Mouse (Mus musculus) olfactory bulb, adult 2 months (tissue): ENCODE measurements around the gene Ldb2. TPM values are rescaled to one million over a fixed set of nuclear protein-coding genes. Genes with fewer than 3 reads are reported as not detected.

Source experiments
- H3K27ac ChIP-seq: fragments of 200-500 bp; 2 replicates; pipeline ENCODE4 v1.5.1; 2012; ENCODE audit warnings: low read depth, low read length; ENCODE audit not compliant: insufficient read depth
- H3K4me1 ChIP-seq: fragments of 200-500 bp; 2 replicates; pipeline ENCODE4 v1.6.1; 2012; ENCODE audit warnings: low read length; ENCODE audit not compliant: control insufficient read depth, insufficient read depth
- H3K4me3 ChIP-seq: fragments of 200-500 bp; 2 replicates; pipeline ENCODE4 v1.5.1; 2012; ENCODE audit warnings: mild to moderate bottlenecking, low read depth, low read length, moderate library complexity; ENCODE audit not compliant: insufficient read depth
- CTCF ChIP-seq: fragments of 200-500 bp; IDR thresholded peaks from 2 replicates; pipeline ENCODE4 v1.5.1; 2012; ENCODE audit warnings: low read depth, mild to moderate bottlenecking, low read length, moderate library complexity; ENCODE audit not compliant: insufficient read depth
- POLR2A ChIP-seq: fragments of 200-500 bp; IDR thresholded peaks from 2 replicates; pipeline ENCODE4 v1.6.1; 2012; ENCODE audit warnings: mild to moderate bottlenecking, low read depth, low read length, moderate library complexity; ENCODE audit not compliant: insufficient read depth
- WGBS: fragments of 180-500 bp; shearing (Covaris S2); methylation state at CpG from one replicate; pipeline ENCODE4 v1.1.7; 2018; 5-methylcytosine and 5-hydroxymethylcytosine counted together
- polyA plus RNA-seq: library from polyadenylated mRNA; stranded (reverse); fragments of >200 nt; gene quantifications from 2 replicates; pipeline ENCODE4 v1.2.4, GENCODE M21; 2012; ENCODE audit warnings: low replicate concordance; ENCODE audit not compliant: missing spikeins, insufficient read depth, insufficient read length

Ldb2 gene
- polyA plus RNA-seq, 1 experiment: not detected

DNA sequence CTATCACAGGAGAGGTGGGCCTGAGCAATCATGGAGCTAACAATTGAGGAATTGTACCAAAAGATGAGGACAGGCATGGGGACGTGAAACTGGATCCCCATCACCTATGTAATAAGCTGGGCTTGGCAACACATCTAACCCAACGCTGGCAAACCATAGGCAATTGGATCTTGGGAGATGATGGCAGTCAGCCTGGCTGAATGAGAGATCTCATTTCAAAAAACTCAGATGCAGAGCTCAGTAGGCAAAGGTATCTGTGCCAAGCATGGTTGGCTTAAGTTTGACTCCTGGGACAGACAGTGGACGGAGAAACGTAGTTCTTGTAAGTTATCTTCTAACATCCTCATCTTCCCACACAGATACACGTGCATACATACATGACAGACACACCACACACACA, 294.3 kb downstream of the Ldb2 start:
- no peaks in the 10 kb centered on the region for H3K4me1 ChIP-seq
- H3K27ac ChIP-seq: no peak overlapping the region
- H3K4me3 ChIP-seq: no peak overlapping the region
- TF ChIP-seq CTCF (no peak), POLR2A (no peak)
- 90% methylated on average over 5 of the region's 5 CpGs for WGBS

DNA sequence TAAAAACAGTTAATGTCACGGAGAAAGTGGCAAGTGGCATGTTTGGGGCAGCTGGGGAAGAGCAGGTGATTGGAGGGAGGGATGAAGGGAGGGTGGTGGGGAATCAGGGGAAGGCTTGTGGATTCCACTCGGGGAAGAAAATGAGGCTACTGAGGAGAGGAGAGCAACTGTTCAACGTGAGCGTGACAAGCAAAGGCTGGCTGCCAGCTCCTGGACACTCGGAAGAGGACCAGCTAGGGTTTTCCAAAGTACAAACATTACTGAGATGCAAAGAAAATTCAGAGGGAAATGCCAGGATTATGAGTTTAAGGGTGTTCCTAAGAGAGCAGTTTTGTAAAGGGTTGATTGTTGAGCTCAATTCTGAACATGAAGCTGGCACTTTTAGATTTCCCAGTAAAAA, 294.7 kb downstream of the Ldb2 start:
- TF ChIP-seq CTCF (no peak), POLR2A (no peak)
- WGBS: 72% methylated on average over 5 of the region's 5 CpGs

DNA sequence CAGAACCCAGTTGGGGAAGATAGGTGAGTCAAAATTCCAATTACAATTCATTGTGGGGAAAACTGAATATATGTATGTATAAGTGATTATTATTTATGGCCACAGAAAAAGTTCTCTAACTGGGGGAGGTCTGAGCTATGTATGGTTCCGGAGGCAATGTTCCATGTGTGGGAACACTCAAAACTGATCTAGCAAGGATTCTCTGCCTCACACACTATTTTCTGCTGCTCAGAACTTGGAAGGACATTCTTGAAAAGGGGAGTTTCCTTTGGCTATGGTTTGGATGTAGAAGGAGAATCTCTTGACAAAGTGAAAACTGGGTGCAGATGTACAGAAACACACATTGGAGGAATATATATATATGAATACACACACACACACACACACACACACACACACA, 301.3 kb downstream of the Ldb2 start:
- no peak overlapping the region for H3K4me3 ChIP-seq
- no peaks in the 10 kb centered on the region for H3K4me1 ChIP-seq
- TF ChIP-seq POLR2A: no peak
- no peak for TF ChIP-seq CTCF
- no peak overlapping the region for H3K27ac ChIP-seq
- WGBS: 100% methylated on average over 1 of the region's 1 CpGs

More for the DNA sequence above, 294.7 kb downstream of the Ldb2 start:
- H3K4me1 ChIP-seq: no peaks in the 10 kb centered on the region
- no peak overlapping the region for H3K27ac ChIP-seq
- H3K4me3 ChIP-seq: no peak overlapping the region

DNA sequence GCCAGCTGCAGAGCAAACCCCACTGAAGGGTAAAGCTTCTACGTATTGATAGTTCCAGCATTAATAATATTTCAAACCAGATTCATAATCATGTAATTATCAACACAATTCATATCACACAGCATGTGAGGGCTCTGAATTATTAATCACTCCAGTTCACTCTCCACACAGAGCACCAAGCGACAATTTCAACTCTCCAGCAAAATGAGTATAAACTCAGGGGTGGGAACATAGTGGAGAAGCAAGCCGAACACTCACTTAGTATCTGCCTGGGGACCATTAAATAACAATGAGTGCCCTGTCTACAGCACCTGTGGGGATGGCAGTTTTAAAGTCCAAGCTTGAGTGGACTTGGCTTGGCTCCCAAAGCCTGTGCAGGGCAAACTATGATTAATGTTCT, 302.6 kb downstream of the Ldb2 start:
- no peak overlapping the region for H3K27ac ChIP-seq
- H3K4me3 ChIP-seq: no peak overlapping the region
- TF ChIP-seq CTCF: no peak
- no peak for TF ChIP-seq POLR2A
- no peaks in the 10 kb centered on the region for H3K4me1 ChIP-seq
- WGBS: 86% methylated on average over 3 of the region's 3 CpGs

DNA sequence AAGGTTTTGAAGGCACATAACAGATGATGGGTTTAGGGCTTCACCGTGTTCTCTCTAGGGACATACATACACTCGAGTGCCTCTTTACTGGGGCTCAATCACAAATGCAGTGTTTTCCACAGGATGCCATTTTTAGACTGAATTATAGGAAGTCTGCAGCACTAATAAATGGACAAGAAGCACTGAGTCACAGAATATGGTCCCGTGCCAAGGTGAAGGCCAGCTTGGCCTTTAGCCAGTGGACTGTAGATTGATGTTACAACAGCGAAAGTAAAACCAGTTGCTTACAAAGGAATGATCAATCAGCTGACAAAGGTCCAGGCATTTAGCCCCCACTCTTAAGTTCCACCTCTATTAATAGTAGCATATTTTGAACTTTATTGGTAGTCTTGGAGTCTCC, 304.4 kb downstream of the Ldb2 start:
- Histone ChIP-seq H3K27ac (no peak overlapping the region), H3K4me1 (no peaks in the 10 kb centered on the region), H3K4me3 (no peak overlapping the region)
- TF ChIP-seq POLR2A (no peak), CTCF (no peak)
- 64% methylated on average over 4 of the region's 4 CpGs for WGBS

DNA sequence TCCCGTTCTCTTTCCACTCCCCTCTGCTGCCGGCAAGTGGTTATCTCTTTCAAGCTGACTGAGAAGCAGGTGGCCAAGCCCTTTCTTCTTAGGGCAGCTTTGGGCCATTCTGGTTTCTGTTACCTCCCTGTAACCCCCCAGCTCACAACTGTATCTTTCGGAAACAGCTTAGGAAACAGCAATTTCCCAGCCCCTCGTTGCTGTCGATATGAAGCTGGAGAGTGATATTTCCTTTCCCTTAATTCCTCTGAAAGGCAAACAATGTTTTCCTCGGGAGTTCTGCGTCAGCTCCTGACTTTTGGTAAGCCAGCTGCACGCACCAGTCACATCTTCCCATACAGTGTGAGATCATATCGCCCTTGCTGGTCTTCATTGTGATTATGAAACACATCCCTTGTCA, 305.3 kb downstream of the Ldb2 start:
- H3K27ac ChIP-seq: no peak overlapping the region
- WGBS: 75% methylated on average over 9 of the region's 9 CpGs
- TF ChIP-seq POLR2A: no peak
- TF ChIP-seq CTCF: no peak
- no peaks in the 10 kb centered on the region for H3K4me1 ChIP-seq
- H3K4me3 ChIP-seq: no peak overlapping the region

DNA sequence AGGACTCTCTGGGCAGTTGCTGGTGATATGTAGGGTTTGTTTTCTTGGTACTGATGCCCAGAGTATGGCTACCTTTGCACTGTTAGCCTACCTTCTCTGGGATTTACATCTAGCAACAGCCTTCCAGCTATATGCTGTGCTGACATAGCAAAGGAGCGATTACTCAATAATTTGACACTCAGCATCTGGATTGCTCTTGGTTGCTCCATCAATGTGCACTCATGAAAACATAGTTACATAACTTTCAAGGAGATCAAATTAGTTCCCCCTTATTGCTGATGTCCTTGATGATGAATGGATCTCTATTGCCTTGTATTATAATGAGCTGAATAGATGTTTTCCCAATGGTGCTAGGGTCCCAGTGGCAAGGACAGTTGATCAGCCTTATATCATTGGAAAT, 308.0 kb downstream of the Ldb2 start:
- no peak for TF ChIP-seq CTCF
- no peak for TF ChIP-seq POLR2A
- H3K27ac ChIP-seq: no peak overlapping the region
- H3K4me1 ChIP-seq: no peaks in the 10 kb centered on the region
- no peak overlapping the region for H3K4me3 ChIP-seq
- WGBS: 98% methylated on average over 1 of the region's 1 CpGs

DNA sequence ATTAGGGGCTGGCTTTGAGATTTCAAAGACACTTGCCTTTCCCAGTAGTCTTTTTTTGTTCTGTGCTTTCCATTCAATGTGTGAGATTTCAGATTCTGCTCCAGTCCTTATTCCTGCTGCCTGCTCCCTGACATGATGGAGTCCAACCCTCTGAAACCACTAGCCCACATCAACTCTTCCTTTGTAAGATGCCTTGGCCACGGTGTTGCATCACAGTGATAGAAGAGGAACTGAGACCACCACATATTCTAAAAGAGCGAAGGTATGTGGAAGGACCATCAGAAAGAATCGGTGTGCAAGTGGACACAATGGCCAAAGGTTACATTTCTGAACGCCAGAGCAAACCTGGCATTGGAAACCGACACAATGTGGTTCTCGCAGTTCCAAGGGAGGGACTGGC, 309.0 kb downstream of the Ldb2 start:
- no peaks in the 10 kb centered on the region for H3K4me1 ChIP-seq
- H3K27ac ChIP-seq: no peak overlapping the region
- TF ChIP-seq POLR2A (no peak), CTCF (no peak)
- H3K4me3 ChIP-seq: no peak overlapping the region
- 93% methylated on average over 6 of the region's 6 CpGs for WGBS

DNA sequence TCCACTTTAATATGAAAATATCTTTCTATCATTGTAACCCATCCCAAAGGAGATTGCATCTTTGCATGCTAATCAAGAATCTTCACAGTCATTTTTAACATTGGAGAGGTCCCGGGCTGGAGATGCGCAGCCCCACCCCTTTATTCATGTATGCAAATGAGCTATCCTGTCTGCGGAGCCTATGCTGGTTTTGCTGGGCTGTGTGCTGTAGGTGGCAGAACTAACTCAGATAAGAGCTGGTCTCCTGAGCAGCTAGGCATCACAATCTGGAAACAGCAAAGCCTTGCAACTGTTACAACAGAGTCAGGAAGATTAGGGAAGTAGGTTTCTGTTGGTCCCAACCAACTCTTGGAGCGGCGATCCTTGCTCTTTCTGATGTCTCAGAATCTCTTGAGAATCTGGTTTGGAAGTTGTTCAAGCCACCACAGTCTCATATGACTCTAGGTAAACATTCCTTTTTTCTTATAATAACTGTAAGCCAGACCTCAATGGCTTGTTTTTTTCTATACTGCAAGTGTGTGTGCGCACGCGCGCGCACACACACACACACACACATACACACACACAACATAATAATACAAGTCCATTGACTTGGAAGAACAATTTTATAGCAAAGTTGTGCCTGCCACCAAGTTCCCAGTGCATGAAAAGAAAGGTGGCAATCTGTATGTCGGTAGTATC, 315.9 kb downstream of the Ldb2 start:
- Histone ChIP-seq H3K4me3 (no peak overlapping the region), H3K4me1 (no peaks in the 10 kb centered on the region), H3K27ac (no peak overlapping the region)
- no peak for TF ChIP-seq CTCF
- no peak for TF ChIP-seq POLR2A
- WGBS: 68% methylated on average over 11 of the region's 11 CpGs

DNA sequence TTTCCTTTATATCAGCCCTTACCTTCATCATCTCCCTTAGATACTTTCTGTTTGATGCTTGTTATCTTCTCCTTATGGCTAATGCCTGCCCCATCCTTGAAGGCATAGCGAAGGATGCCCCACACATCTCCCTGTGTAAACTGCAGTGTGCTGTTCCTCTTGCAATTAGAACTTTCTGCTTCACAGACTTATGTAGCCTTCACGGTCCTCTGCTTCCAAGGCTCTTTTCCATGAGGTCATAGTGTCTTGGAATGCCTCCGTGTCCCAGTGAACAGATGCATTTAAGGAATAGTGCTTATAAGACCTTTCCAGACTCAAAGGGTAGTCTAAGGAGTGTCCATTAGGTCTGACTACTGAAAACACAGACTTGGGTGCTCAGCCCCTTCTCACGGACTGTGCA, 318.1 kb downstream of the Ldb2 start:
- Histone ChIP-seq H3K4me1 (no peaks in the 10 kb centered on the region), H3K27ac (no peak overlapping the region), H3K4me3 (no peak overlapping the region)
- WGBS: 85% methylated on average over 4 of the region's 4 CpGs
- TF ChIP-seq POLR2A (no peak), CTCF (no peak)
